Mouse (Mus musculus) kidney, embryonic 16.5 days (tissue): Measurements from ENCODE around the gene Stk10. TPM values are rescaled to one million over a fixed set of nuclear protein-coding genes. Genes with fewer than 3 reads are reported as not detected.
A peak's percentile ranks its signal among the peaks of the same experiment; 100 is the strongest.

Source experiments
- ATAC-seq: fragments of 200-750 bp; cut with Nextera tagmentation; 2 replicates; pipeline ENCODE4 v1.8.0; 2017; ENCODE audit warnings: moderate TSS enrichment; ENCODE audit not compliant: low FRiP score, low TSS enrichment
- H3K27ac ChIP-seq: fragments of 300-500 bp; sonication (generic); 2 replicates; pipeline ENCODE4 v1.5.1; 2014; ENCODE audit warnings: low read length
- H3K27me3 ChIP-seq: fragments of 300-500 bp; sonication (generic); 2 replicates; pipeline ENCODE4 v1.6.1; 2014; ENCODE audit warnings: low read length, control low read depth, mixed read lengths; ENCODE audit not compliant: insufficient read depth
- H3K36me3 ChIP-seq: fragments of 300-500 bp; sonication (generic); 2 replicates; pipeline ENCODE4 v1.6.1; 2014; ENCODE audit warnings: low read length, control low read depth, mixed read lengths; ENCODE audit not compliant: insufficient read depth
- H3K4me1 ChIP-seq: fragments of 300-500 bp; sonication (generic); 2 replicates; pipeline ENCODE4 v1.6.1; 2014; ENCODE audit warnings: low read length, control low read depth, mixed read lengths; ENCODE audit not compliant: insufficient read depth
- H3K4me2 ChIP-seq: fragments of 300-500 bp; sonication (generic); replicated peaks from 2 replicates; pipeline ENCODE4 v1.6.1; 2014; ENCODE audit warnings: low read depth, low read length
- H3K4me3 ChIP-seq: fragments of 300-500 bp; sonication (generic); 2 replicates; pipeline ENCODE4 v1.5.1; 2014; ENCODE audit warnings: mild to moderate bottlenecking, low read length
- H3K9ac ChIP-seq: fragments of 300-500 bp; sonication (generic); replicated peaks from 2 replicates; pipeline ENCODE4 v1.6.1; 2014; ENCODE audit warnings: low read length
- H3K9me3 ChIP-seq: fragments of 300-500 bp; sonication (generic); 2 replicates; pipeline ENCODE4 v1.6.1; 2016; ENCODE audit warnings: low read length, control low read depth
- WGBS: fragments of 180-500 bp; shearing (Covaris S2); extraction: QIAGEN DNeasy Blood & Tissue Kit; methylation state at CpG from one replicate; pipeline ENCODE4 v1.1.7; 2014; 5-methylcytosine and 5-hydroxymethylcytosine counted together
- polyA plus RNA-seq: library from polyadenylated mRNA; unstranded; fragments of >200 nt; fragmentation: Nextera tagmentation; extraction: Ambion mirVana; gene quantifications from 2 replicates; pipeline ENCODE4 v1.2.1, GENCODE M21; 2015

Gene Stk10
- polyA plus RNA-seq, 1 experiment from 2014 or later = 5.6 TPM

- H3K4me3 ChIP-seq = no peak overlapping the region
- H3K27me3 ChIP-seq = no peaks in the 10 kb centered on the region
- 0 out of 2 replicates have a peak overlapping the region, but pooled peaks have one; percentile 15 for H3K27ac ChIP-seq
- WGBS = 47% methylated on average over 6 of the region's 6 CpGs
- H3K9ac ChIP-seq = no peak overlapping the region
- no peaks in the 10 kb centered on the region for H3K36me3 ChIP-seq
- peak; percentile 86 for ATAC-seq
- H3K4me2 ChIP-seq = no peak overlapping the region
- no peaks in the 10 kb centered on the region for H3K9me3 ChIP-seq
- H3K4me1 ChIP-seq = peaks cover 26% of the 10 kb centered on the region
These were observed 43.1 kb downstream of the Stk10 start for GRCm38 (mm10) chr11:32575964-32576759.

GRCm38 (mm10) chr11:32576760-32577050 lies 43.6 kb downstream of the Stk10 start:
- Histone ChIP-seq H3K9ac (no peak overlapping the region), H3K27me3 (no peaks in the 10 kb centered on the region), H3K4me1 (peaks cover 26% of the 10 kb centered on the region), H3K9me3 (no peaks in the 10 kb centered on the region), H3K4me2 (no peak overlapping the region), H3K4me3 (no peak overlapping the region), H3K27ac (no peak overlapping the region), H3K36me3 (no peaks in the 10 kb centered on the region)
- no peak; the same call in 1 of the 2 replicates for ATAC-seq
- WGBS = 19% methylated on average over 5 of the region's 5 CpGs

DNA sequence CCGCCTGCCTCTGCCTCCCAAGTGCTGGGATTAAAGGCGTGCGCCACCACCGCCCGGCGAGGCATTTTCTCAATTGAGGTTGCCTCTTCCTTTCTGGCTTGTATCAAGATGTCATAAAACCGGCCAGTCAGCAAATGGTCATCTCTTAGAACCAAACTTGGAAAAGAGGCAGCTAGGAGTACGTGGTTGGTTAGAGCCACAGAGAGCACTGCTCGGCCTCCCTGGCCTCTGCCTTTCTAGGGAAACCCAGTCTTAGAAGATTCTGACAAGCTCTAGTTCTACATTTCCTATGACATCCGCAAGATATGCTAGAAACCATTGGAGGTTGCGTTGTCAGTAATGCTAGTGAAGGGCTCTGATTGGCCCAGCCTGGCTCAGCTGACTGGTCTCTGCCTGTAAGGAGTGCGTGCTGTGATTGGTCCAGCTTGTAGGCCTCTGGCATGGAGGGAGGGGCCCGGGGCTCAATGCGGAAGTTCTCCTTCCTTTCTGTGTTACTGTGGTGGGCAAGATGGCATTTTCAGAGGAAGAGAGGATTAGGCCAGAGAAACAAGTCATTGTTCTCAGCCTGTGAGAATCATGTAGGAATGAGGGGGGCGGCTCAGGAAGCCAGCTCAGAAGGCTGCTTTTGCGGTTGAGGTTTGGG lies 47.3 kb downstream of the Stk10 start:
- Histone ChIP-seq H3K9me3 (no peaks in the 10 kb centered on the region), H3K27ac (no peak overlapping the region), H3K36me3 (no peaks in the 10 kb centered on the region), H3K27me3 (no peaks in the 10 kb centered on the region), H3K4me2 (no peak overlapping the region), H3K9ac (no peak overlapping the region), H3K4me3 (no peak overlapping the region), H3K4me1 (peaks cover 26% of the 10 kb centered on the region)
- WGBS = 86% methylated on average over 16 of the region's 16 CpGs
- ATAC-seq = no peak

GRCm38 (mm10) chr11:32581031-32581430 lies 47.9 kb downstream of the Stk10 start:
- H3K4me2 ChIP-seq = no peak overlapping the region
- H3K36me3 ChIP-seq = no peaks in the 10 kb centered on the region
- no peaks in the 10 kb centered on the region for H3K9me3 ChIP-seq
- H3K4me3 ChIP-seq = no peak overlapping the region
- H3K27me3 ChIP-seq = no peaks in the 10 kb centered on the region
- peaks cover 24% of the 10 kb centered on the region for H3K4me1 ChIP-seq
- H3K9ac ChIP-seq = no peak overlapping the region
- WGBS = 55% methylated on average over 2 of the region's 2 CpGs
- H3K27ac ChIP-seq = no peak overlapping the region
- no peak for ATAC-seq

GRCm38 (mm10) chr11:32582813-32583212 lies 49.7 kb downstream of the Stk10 start:
- no peaks in the 10 kb centered on the region for H3K36me3 ChIP-seq
- H3K4me3 ChIP-seq = no peak overlapping the region
- H3K4me2 ChIP-seq = no peak overlapping the region
- H3K27ac ChIP-seq = no peak overlapping the region
- no peak for ATAC-seq
- no peaks in the 10 kb centered on the region for H3K27me3 ChIP-seq
- WGBS = 60% methylated on average over 5 of the region's 5 CpGs
- H3K4me1 ChIP-seq = peaks cover 8% of the 10 kb centered on the region
- H3K9ac ChIP-seq = no peak overlapping the region
- H3K9me3 ChIP-seq = no peaks in the 10 kb centered on the region

DNA sequence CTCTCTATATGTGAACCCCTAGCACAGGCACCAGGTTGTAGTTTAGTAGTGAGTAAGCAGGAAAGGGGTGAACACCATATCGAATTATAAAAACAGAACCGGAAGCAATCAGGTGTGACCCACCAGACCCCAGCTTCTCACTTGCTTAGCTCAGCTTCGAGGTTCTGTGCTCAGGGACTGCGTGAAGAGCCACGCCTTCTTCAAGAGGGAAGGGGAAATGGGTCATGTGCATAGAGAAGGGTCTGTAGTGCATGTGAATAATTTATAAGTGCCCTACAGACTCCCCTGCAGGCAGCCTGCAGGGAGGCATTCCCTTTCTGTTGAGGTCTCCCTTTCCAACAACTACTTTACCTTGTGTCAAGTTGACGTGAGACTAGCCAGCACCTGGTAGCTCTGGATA lies 52.9 kb downstream of the Stk10 start:
- Histone ChIP-seq H3K27ac (no peak overlapping the region), H3K27me3 (no peaks in the 10 kb centered on the region), H3K4me2 (no peak overlapping the region), H3K4me3 (no peak overlapping the region), H3K36me3 (0 out of 2 replicates have a peak, but pooled peaks cover 3% of the 10 kb centered on the region), H3K9me3 (no peaks in the 10 kb centered on the region), H3K9ac (no peak overlapping the region), H3K4me1 (peaks cover 9% of the 10 kb centered on the region)
- WGBS = 31% methylated on average over 6 of the region's 6 CpGs
- no peak for ATAC-seq

DNA sequence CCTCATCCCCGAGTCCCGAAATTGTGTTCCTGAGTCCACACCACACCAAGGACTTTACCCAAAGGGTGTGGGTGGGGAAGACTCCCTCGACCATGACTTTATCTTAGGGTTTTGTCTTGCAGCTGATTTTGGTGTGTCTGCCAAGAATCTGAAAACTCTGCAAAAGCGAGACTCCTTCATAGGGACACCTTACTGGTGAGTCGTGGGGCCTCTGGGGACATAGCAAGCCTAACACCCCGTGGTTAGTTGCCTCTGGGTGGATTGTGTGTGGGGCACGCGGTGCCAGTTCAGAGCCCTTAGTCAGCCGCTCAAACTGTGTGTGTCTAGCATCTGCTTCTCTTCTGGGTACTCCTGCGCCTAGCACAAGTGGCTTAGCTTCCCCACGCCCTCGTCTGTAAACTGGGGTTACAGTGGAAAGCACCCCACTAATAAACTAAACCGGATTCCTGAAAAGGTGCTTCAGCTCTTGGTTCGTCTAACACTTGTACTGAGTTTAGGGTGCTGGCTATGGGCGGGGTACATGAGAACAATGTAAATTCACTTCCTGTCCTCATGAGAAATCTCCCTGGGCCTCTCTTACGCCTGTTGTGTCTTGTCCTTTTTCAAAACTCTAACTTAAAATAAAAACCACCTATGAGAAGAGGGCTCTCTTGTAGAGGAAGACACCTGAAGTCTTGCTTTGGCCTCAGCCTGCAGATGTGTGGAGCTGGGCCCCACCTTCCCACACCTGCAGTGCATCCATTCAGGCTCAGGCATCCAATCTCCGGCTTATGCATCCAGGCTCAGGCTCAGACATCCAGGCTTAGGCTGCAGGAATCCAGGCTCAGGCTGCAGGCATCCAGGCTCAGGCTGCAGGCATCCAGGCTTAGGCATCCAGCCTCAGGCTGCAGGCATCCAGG lies 54.3 kb downstream of the Stk10 start:
- Histone ChIP-seq H3K27me3 (no peaks in the 10 kb centered on the region), H3K4me2 (no peak overlapping the region), H3K9me3 (no peaks in the 10 kb centered on the region), H3K4me3 (no peak overlapping the region), H3K27ac (no peak overlapping the region), H3K36me3 (0 out of 2 replicates have a peak, but pooled peaks cover 3% of the 10 kb centered on the region), H3K4me1 (peaks cover 9% of the 10 kb centered on the region), H3K9ac (peak overlapping the region; percentile 31; the same call in 1 of the 2 replicates)
- WGBS = 79% methylated on average over 17 of the region's 17 CpGs
- ATAC-seq = 0 out of 2 replicates have a peak, but pooled peaks have one; percentile 11

- peak overlapping the region; percentile 31; the same call in 1 of the 2 replicates for H3K9ac ChIP-seq
- peaks cover 9% of the 10 kb centered on the region for H3K4me1 ChIP-seq
- H3K27me3 ChIP-seq = no peaks in the 10 kb centered on the region
- H3K4me3 ChIP-seq = no peak overlapping the region
- H3K27ac ChIP-seq = no peak overlapping the region
- H3K9me3 ChIP-seq = no peaks in the 10 kb centered on the region
- peak; percentile 39; the same call in 1 of the 2 replicates for ATAC-seq
- 0 out of 2 replicates have a peak, but pooled peaks cover 3% of the 10 kb centered on the region for H3K36me3 ChIP-seq
- H3K4me2 ChIP-seq = no peak overlapping the region
- WGBS = 35% methylated on average over 15 of the region's 15 CpGs
These were observed 55.2 kb downstream of the Stk10 start for GRCm38 (mm10) chr11:32588090-32588891.

DNA sequence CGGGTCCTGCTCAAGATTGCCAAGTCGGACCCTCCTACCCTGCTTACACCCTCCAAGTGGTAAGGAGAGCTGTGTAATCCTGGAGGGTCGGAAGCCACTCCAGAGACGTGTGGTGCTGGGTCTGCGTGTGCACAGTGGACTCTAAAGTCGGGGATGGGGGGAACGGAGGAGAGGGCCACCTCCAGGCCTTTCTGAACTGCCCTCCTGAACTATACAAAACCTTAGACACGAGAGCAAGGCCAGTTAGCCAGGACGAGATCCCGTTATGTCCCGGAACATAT lies 55.7 kb downstream of the Stk10 start:
- ATAC-seq = 0 out of 2 replicates have a peak, but pooled peaks have one; percentile 11

More for the DNA sequence above, 55.7 kb downstream of the Stk10 start:
- 0 out of 2 replicates have a peak, but pooled peaks cover 3% of the 10 kb centered on the region for H3K36me3 ChIP-seq
- no peak overlapping the region for H3K4me2 ChIP-seq
- WGBS = 85% methylated on average over 11 of the region's 11 CpGs
- H3K9ac ChIP-seq = no peak overlapping the region
- no peaks in the 10 kb centered on the region for H3K27me3 ChIP-seq
- peaks cover 9% of the 10 kb centered on the region for H3K4me1 ChIP-seq
- no peaks in the 10 kb centered on the region for H3K9me3 ChIP-seq
- no peak overlapping the region for H3K27ac ChIP-seq
- no peak overlapping the region for H3K4me3 ChIP-seq
